Mouse (Mus musculus) erythroblast, embryonic 14.5 days (primary cell): ENCODE data around the gene Cnnm2.

Experiments
- GATA1 ChIP-seq: IDR thresholded peaks from 2 replicates; pipeline ENCODE4 v1.6.1; 2012; ENCODE audit warnings: low read length, inconsistent platforms, mixed read lengths
- TAL1 ChIP-seq: IDR thresholded peaks from 3 replicates; pipeline ENCODE4 v1.6.1; 2012; ENCODE audit warnings: low read length, inconsistent platforms, mixed read lengths

GRCm38 (mm10) chr19:46726142-46726541, 35.3 kb upstream of the Cnnm2 start:
- TF ChIP-seq GATA1: no peak
- no peak for TF ChIP-seq TAL1
